Mouse (Mus musculus) T-cell, adult 2 months (primary cell): ENCODE measurements around the gene Mbnl2.
A peak's percentile ranks its signal among the peaks of the same experiment; 100 is the strongest.
"Not testable (repeated sequence)": the region's sequence is repeated elsewhere in the genome, so short reads cannot be mapped to it uniquely, and the experiment has no call there.

Experiments
- DNase-seq: peaks from one replicate; pipeline ENCODE4 v3.0.0; 2022; ENCODE audit warnings: low spot score

Gene Mbnl2

GRCm38 (mm10) chr14:120357321-120358070, 82.0 kb downstream of the Mbnl2 start:
- DNase-seq, result no peak

GRCm38 (mm10) chr14:120359608-120360007, 84.1 kb downstream of the Mbnl2 start:
- not testable (repeated sequence) for DNase-seq

- DNase-seq, result no peak
Observed at GRCm38 (mm10) chr14:120361121-120361520, 85.7 kb downstream of the Mbnl2 start.

- DNase-seq, result no peak
Observed at GRCm38 (mm10) chr14:120362409-120362992, 87.0 kb downstream of the Mbnl2 start.

- no peak for DNase-seq
Observed at GRCm38 (mm10) chr14:120363090-120363818, 87.8 kb downstream of the Mbnl2 start.

GRCm38 (mm10) chr14:120365088-120365487, 89.6 kb downstream of the Mbnl2 start:
- no peak for DNase-seq

- DNase-seq, result no peak
Observed at GRCm38 (mm10) chr14:120366962-120367361, 91.5 kb downstream of the Mbnl2 start.

- no peak for DNase-seq
Observed at GRCm38 (mm10) chr14:120367589-120367988, 92.1 kb downstream of the Mbnl2 start.

GRCm38 (mm10) chr14:120368456-120368855, 93.0 kb downstream of the Mbnl2 start:
- peak; percentile 10 for DNase-seq

- no peak for DNase-seq
Observed at GRCm38 (mm10) chr14:120368914-120369391, 93.5 kb downstream of the Mbnl2 start.

GRCm38 (mm10) chr14:120370044-120370443, 94.6 kb downstream of the Mbnl2 start:
- DNase-seq, result no peak

- no peak for DNase-seq
Observed at GRCm38 (mm10) chr14:120370631-120371030, 95.2 kb downstream of the Mbnl2 start.

- no peak for DNase-seq
Observed at GRCm38 (mm10) chr14:120371174-120371573, 95.7 kb downstream of the Mbnl2 start.

GRCm38 (mm10) chr14:120373026-120374024, 97.9 kb downstream of the Mbnl2 start:
- no peak for DNase-seq

GRCm38 (mm10) chr14:120374786-120375185, 99.3 kb downstream of the Mbnl2 start:
- no peak for DNase-seq

GRCm38 (mm10) chr14:120377192-120377591, 101.7 kb downstream of the Mbnl2 start:
- DNase-seq, result no peak

GRCm38 (mm10) chr14:120378002-120378401, 102.5 kb downstream of the Mbnl2 start:
- DNase-seq, result no peak

GRCm38 (mm10) chr14:120379716-120380115, 104.2 kb downstream of the Mbnl2 start:
- no peak for DNase-seq

- no peak for DNase-seq
Observed at GRCm38 (mm10) chr14:120381378-120382134, 106.1 kb downstream of the Mbnl2 start.

- DNase-seq, result no peak
Observed at GRCm38 (mm10) chr14:120382179-120382578, 106.7 kb downstream of the Mbnl2 start.
